Mouse (Mus musculus) central nervous system, embryonic 18 days (tissue): ENCODE results near the gene Wipf1. TPM values are rescaled to one million over a fixed set of nuclear protein-coding genes. Genes with fewer than 3 reads are reported as not detected.

Experiments used
- polyA plus RNA-seq: library from polyadenylated mRNA; depleted of rRNA; stranded (reverse); fragments of >200 nt; gene quantifications from 2 replicates; pipeline ENCODE4 v1.2.3, GENCODE M21; 2012; rRNA removed

Wipf1 gene
- 2.0 and 2.3 TPM in 2 replicates for polyA plus RNA-seq

DNA sequence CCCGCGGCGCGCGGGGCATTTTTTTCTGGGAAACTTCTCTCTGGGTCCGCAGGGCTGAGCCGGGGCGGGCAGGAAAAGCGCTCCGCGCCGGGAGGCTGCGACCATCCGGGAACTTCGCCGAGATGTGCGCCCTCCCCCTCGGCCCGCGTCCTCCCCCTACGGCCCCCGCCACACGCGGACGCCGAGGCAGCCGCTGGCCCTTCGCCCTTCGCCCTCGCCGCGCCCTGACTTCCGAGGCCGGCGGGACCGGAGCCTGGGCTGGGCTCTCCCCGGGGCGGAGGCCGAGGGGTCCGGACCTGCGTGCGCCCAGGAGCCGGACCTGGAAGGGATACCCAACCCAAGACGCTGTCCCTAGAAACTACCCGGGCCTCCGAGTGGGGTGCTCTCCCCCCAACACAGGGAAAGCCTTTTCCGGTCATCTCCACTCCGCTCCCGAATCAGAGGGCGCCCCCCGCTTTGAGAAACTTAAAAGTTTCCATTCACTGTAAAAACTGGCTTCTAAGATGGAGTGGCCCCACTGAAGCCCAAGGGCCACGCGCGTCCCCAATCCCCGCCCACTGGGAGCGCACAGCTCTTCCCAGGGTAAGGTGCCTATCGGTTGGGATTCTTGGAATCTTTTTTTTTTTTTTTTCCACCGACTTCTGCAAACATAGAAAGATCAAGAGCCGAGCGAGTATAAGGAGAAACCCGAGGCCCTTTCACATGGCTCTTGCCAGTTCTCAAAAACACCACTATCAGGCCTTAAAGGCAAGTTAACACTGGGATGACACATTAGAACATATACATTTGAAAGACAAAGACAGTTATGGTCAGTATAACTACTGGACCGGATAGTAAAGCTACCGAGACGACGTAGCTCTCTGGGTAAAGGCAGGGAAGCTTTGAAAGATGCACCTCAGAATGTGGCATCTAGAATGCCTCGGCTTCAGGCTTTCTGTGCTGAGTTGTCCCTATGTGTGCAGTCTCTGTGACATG, at the start of gene Wipf1:
Wipf1 (minus strand) TSS at position 379 of the 975 bp plus-strand sequence.

DNA sequence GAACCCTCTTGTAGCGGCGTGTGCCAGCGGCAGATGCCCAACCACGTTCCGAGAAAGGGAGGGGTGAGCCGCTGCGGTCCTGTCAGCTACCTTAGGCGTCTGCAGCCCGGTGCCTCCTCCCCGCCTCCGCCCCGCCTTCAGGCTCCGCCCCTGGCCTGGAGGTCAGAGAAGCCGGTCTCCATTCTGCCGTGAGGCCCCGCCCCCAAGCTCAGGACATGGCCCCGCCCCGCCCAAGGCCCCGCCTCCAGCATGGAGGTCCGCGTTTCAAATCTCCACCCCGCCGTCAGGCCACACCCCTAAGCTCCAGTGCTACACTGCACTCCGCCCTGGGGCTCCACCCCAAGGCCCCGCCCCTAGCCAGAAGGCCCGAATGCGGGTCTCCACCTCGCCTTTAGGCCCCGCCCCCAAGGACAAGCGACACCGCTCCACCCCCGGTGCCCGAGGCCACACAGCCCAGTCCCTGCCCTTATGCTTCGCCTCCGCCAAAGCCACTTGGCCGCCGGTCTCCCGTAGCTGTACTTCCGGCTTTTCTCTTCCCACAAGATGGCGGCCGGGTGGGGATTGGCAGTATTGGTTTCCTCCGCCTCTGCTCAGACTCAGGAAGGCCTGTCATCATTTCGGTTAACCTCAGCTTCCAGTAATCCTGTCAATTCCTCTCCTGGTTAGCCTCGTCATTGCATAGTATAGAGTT, 143.0 kb downstream of the Wipf1 start, which contains the start of gene Gpr155:
Gpr155 (minus strand) TSS at position 217 of the 691 bp plus-strand sequence.

Other genes with a start within 250 kb of the Wipf1 start
- 6.0 and 7.2 TPM in 2 replicates for gene Scrn3, start 217.1 kb downstream of the Wipf1 start, polyA plus RNA-seq
- gene Cir1, start 217.0 kb downstream of the Wipf1 start, polyA plus RNA-seq, result 25.8 and 28.8 TPM in 2 replicates
- gene Gpr155, start 143.2 kb downstream of the Wipf1 start, polyA plus RNA-seq, result 12.2 and 13.7 TPM in 2 replicates
- gene Chrna1, start 50.6 kb upstream of the Wipf1 start, polyA plus RNA-seq, result 0.04 and 0.31 TPM in 2 replicates
- 192 and 199 TPM in 2 replicates for gene Chn1, start 245.6 kb upstream of the Wipf1 start, polyA plus RNA-seq